Mouse (Mus musculus): ENCODE data around the gene Ankrd11.

GRCm38 (mm10) chr8:122979865-122980509 lies 62.1 kb downstream of the Ankrd11 start:
- no peak for TF ChIP-seq CTCF (IDR thresholded peaks at IDR 0.05; ENCODE audit: low read depth)
- TF ChIP-seq EP300 (IDR thresholded peaks at IDR 0.05; ENCODE audit: low read depth): no peak
